Mouse (Mus musculus) embryo, embryonic 10.5 days (tissue): Measurements from ENCODE around the gene Map2k2.

ENCODE experiments used
- DNase-seq: peaks from one replicate; pipeline ENCODE4 v3.0.0-alpha.2; 2015; ENCODE audit warnings: low spot score

Map2k2 gene

DNA sequence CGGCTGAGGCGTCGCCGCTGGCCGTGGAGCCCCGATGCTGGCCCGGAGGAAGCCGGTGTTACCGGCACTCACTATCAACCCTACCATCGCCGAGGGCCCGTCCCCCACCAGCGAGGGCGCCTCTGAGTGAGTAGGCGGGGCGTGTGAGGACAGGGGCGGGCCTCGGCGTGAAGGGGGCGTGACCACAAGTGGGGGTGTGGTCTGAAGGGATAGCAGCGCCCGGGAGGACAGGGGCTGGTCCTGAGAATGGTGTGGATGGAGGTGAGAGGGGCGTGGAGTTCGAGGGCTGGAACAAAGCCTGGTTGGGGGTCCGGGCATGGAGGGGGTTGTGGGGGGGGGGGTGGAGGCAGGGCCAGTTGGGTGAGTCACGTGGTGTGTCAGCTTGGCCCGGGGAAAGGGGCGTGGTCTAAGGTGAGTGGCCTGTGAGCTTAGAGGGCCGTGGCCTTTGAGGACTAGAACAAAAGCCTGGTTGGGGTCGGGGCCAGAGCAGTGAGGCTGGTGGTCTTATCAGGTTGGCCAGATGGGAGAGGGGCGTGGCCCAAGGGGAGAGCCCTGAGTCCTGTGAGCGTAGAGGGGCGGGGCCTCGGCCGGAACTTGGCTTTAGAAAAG lies 502 bp downstream of the Map2k2 start:
- DNase-seq = peak; percentile 96

DNA sequence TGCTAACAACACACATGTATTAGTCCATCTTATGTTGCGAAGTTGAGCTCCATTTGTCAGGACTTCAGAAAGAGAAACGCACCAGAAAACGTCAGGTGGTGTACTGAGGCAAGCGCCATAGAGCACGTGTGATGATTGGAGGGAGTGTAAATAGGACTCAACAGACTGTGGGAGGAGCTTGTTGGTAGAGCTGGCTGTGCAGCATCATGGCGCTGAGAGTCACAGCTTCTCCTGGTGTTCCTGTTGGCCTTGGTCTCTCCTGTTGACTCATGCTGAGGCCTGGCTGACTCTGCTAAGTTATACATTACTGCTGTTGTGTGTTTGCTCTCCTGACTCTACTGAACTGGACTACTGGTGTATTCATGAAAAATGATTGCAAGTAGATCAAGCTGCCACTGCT lies 7.2 kb downstream of the Map2k2 start:
- no peak for DNase-seq

DNA sequence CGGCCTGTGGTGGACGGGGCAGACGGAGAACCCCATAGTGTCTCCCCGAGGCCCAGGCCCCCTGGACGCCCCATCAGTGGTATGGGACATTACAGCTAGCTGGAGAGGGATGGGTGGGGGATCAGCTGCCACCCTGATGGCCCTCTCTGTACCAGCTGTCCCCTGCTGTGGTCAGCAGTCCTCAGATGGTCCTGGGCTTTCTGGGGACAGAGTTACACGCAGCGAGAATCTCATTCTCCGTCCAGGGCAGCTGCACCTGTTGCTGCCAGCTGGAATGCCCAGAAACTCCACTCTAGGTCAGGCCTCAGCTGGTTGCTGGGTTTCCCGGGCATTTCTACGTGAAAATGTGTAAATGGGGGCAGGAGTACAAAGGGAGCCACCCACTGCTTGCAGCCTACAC lies 13.9 kb downstream of the Map2k2 start:
- no peak for DNase-seq

DNA sequence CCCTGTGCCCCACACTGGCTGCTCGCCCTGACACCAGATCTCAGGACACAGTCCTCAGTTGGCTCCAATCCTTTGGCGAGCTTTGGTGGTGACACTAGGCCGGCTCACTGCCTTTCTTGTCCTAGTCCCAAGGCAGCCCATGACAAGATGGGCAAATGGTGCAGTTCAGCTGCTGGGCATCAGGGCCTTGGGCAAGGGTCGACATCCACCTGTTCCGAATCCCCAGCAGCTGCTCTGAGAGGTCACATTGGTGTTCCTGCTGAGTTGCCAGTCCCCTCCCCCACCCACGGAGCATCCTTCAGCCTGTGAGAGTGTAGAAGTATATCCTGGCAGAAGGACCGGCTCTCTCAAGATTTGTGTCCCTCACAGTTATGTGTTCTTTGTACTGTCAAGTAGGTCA lies 14.9 kb downstream of the Map2k2 start:
- DNase-seq = no peak

DNA sequence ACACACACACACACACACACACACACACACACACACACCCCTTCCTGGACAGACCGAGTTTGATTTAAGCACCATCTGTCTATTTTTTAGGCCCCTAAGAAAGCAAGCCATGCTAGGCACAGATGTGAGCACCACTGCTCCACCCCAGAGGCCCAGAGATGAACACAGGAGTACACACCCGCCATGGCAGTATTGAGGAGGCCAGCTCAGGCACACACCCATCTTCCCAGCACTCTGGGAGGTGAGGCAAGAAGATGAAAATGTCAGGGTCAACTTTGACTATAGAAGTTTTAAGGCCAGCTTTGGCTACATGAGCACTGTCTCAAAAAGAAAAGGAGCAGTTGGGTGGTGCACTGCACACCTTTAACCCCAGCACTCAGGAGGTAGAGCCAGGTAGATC lies 17.2 kb downstream of the Map2k2 start:
- no peak for DNase-seq

DNA sequence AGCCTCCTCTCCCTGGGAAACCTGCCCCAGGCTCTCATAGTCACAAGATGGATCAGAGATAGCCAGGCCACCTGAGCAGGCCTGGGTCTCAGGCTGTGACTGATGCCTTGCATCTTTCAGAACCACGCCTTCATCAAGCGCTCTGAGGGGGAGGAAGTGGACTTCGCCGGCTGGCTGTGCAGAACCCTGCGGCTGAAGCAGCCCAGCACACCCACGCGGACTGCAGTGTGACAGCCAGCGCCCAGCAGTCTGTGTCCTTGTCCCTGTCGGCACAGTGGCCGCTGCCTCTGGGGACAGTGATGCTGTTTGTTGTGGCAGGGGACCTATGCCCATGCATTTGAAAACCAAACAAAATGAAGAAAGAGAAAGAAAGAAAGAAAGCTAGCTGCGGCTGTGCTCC lies 17.8 kb downstream of the Map2k2 start:
- no peak for DNase-seq

DNA sequence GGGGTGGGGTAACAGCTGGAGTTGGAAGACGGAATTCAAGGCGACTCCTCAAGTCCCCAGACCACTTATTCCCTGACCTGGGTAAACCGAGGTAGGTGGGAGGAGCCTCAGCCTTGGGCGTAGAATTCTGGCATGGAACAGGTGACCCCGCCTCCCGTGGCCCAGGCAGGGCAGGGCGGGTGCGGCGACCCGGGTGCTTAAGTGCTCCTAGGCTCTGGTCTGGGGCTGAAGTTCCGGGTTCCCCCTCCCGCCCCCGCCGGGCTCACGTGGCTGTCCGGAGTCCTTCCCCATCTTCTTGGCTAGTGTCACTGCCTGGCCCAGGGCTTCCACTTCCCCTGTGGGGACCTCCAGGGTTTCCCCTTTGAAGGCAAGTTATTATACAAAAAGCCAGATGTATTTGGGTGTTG lies 28.5 kb downstream of the Map2k2 start:
- no peak for DNase-seq

DNA sequence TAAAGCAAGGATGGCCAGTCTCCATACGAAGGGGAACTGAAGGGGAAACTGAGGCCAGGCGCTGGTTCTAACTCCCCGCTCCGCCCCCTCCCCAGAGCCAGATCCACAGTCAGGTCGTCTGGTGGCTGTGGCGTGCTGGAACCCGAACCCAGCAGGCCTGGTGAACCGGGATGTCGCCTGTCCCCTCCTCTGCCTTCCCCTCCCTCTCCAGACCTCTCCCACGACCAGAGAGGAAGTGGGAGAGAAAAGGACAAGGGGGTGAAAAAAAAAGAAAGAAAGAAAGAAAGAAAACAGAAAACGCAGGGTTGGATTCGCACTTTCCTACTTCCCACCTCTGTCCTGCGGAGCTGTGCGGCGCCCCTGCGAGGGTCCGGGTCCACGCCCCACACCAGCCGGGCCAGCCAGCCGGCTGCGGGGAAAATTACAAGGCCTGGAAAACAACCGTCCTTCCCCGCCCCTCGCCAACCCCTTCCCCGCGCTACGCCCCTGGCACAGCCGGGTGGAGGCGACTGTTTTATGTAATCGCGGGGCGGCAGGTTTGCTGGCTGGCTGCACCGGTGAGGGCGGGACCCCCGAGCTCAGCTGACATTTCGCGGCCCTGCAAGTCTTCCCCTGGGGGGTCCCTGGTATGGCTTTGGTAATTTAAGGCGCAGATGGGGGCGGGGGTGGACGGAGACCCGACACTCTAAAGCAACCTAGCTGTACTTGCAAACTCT lies 29.4 kb downstream of the Map2k2 start, which contains the start of gene Zbtb7a:
TSS of gene Zbtb7a (plus strand) at position 255 of the 716 bp plus-strand sequence.
- DNase-seq = peak; percentile 44

DNA sequence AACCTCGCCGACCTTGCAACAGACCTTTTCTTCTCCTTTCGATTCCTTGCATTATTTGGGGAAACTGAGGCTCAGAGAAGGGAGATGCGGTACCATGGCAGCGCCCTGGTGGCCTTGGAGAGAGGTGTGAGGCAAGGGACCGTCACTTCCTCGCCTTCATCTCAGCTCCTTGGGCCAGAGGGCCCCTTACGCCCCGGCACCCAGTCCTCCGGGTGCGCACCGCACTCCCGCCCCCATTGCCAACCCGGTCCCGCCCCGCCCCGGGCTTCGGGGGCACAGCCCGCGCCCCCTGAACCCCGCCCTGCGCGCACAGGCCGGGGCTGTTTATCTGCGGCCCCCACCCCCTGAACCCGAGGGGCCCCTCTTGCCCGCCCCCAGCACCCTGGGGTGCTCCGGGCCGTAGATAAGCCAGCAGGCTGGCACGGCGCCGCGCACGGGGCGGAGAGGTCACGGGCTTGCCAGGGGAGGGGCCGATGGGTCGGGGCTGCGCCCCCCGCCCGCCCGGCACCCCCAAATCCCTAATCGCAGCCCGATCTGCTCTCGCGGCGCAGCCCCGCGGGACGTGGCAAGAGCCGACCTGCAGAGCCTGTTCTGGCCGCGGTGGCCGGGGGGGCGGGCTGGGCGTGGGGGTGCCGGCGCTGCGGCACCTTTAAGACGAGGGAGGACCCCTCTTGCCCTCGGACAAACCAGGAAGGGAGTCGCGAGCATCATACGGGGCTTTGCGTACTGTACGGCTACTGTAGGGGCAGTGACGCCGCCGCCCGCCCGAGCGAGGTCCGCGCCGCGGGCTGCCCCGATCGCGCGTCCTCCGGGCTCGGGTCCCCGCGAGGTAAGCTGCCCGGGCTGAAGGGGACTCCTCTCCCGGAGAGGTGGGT lies 30.4 kb downstream of the Map2k2 start:
- peak; percentile 75 for DNase-seq

DNA sequence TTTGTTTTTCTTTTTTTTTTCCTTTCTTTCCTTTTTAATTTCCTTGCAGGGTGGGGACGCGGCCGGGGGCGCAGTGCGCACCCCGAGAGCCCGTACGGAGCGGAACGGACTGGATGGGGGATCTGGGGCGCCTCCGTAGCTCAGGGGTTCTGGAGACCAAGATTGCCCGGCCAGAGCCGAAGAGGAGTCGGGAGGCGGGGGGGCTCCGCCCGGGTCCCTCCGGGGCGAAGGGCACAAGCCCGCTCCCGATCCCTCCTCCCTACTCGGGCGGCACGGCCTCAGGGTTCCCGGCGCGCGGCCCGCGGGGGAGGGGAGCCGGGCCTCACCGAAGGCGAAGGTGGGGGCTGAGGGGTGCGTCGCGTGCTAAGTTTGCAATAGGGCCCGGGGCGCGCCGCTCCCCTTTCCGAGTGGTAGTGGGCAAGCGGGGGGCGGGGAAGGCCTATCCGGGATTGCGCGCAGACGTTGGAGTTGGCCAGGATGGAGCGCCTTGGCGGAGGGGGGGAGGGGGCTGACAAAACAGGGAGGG lies 31.1 kb downstream of the Map2k2 start:
- no peak for DNase-seq

DNA sequence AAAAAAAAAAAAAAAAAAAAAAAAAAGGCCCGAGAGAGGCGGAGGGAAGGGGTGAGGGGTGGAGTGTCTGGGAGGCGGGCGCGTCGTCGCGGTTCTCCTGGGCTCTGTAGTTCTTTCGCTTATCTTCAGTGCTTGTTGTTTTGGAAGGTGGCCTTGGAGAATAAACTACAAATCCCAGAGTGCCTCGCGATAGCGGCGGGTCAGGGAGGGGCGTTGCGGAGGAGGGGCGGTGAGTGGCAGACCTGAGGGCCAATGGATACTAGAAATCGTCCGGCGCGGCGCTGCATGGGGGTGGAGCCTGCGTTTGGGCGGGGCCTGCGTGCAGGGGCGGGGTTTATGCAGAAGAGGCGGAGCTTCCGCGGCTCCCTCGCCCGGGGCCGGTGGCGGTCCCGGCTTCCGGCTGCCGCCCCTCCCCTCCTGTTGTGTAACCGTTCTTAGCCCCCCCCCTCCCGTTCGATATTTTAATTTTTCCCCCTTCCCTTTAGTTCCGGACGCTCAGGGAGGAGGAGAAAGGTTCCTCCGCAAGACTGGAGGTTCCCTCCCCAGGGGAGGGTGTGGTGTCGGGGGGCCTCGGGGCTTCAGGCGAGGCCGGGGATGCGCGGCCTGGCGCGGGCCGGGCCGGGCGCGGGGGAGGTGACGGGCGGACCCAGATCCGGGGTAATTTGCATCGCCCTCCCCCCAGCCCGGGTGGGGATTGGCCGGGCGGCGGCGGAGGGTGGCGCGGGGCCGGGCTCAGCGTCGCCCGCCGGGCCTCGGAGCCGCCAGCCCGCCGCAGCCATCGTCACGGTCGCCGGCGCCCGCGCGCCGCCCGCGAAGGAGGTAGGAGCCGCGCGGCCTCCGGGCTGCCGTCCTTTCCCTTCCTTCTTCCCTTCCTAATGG lies 31.8 kb downstream of the Map2k2 start:
- peak; percentile 98 for DNase-seq

DNA sequence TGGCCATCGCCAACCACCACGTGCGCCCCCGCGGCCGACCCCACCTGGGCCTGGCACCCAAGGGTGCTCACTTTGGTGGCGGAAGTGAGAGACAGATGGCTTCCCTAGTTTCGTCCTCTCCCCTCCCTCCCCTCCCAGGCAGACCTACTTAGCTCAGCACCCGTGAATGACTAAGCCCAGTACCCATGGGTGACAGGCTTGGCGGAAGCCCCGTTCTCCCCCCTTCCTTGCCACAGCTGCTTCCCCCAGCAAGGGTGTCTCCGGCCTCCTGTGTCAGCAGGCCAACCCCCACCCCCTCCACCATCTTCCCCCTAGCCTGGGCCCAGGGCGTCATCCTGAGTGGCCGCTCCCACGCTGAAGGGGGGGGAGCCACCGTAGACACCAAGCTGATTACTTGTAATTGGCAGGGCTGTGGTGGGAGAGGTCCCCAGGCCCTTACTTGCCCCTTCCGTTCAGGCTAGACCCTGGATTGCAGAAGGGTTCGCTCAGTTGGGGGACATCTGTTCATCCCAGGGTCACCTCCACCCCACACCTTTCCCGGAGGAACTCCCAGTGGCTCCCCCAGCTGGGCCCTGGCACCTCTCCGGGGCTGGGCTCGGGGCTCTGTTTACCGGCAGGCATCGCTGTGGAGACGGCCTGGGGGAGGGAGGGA lies 32.5 kb downstream of the Map2k2 start:
- DNase-seq = peak; percentile 54

DNA sequence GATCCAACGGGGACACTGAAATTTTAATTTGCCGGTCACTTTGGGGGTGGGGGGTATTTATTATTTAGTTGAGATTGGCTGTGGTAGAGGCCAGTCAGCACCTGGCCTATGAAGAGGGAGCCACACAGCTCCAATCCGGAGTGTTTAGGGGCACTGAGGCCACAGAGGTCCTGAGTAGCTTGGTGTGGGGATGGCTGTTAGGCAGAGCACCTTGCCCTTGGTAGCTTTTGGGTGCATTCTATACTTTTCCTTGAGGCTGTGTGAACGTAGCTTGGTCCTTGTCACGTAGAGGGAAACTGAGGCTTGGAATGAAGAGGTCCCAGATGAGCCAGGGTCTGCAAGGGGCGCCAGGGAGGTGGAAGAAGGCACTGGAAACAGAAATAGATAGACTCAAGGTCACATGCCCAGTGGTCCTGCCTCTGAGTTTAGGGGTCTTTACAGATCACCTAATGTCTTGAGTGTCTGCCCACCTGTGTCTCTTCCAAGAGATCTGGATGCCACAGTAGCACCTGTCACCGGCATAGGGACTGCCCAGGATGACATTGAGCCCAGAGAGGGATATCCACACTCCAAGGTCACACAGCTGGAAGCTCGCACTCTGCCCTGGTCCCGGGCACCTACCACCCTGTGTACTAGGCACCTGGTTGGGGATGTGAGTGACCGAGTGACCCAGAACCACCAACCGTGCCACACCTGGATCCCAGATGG lies 33.3 kb downstream of the Map2k2 start:
- no peak for DNase-seq

DNA sequence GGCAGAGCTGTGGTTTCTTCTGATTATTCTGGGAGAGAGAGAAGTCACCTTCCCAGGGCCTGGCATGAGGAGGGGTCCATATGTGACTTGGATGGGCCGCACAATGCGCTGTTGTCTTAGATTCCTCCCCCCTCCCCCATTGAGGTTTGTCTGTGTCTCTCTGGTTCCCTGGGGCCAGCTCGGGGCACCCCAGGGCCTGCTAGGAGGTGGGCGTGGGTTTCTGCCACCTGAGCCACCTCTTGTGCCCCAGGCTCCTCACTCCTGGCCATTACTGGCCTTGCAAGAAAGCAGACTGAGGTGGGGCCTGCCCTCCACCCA lies 33.8 kb downstream of the Map2k2 start:
- DNase-seq = no peak

DNA sequence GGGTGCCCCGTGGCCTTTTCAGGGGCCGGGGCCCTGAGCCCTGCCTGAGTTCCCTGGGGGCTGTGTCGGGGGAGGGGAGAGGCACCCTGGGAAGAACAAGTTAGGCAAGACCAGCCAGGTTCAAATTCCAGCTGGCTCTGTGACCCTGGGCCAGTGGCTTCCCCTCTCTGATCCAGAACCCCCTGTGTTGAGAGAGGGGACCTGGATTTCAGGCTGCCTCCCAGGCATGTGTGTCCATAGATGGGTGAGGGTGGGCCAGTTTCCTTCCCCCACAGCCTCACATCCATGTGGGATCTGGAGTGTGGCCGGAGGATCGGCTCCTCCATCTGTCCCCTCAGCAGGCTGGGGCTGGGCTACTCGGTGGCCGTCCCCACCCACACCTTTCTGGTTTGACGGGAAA lies 34.3 kb downstream of the Map2k2 start:
- no peak for DNase-seq

DNA sequence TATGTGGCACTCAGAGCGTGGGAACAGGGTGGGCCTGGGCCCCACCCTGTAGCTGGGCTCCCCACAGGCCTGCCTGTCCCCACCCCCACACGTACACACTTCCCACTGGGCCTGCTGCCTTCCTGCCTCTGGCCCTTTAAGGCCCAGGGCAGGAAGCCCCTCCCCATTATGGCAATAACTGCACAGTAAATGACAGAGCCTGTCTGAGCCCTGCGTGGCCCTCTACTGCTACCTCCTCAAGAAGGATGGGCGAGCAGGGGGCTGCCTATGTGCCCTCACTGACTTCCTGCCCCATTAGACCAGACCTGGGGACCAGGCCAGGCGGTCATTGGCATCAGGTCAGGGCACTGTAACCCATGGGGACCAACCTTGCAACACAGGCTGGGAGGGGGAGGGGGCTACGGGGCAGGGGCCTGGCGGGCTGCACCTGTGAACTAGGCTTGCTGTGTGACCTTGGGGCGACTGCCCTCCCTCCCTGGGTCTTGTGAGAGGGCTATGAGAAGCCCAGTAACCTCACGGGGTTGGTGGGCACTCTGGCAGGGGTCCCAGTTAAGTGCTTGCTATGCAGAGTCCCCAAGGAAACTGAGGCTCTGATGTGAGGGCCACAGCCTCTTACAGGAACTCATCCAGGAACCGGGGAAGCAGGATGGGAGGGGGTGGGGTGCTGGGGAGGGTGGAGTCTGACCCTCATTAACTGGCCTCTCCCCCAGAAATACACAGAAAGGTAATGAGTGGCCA lies 35.2 kb downstream of the Map2k2 start:
- DNase-seq = no peak

DNA sequence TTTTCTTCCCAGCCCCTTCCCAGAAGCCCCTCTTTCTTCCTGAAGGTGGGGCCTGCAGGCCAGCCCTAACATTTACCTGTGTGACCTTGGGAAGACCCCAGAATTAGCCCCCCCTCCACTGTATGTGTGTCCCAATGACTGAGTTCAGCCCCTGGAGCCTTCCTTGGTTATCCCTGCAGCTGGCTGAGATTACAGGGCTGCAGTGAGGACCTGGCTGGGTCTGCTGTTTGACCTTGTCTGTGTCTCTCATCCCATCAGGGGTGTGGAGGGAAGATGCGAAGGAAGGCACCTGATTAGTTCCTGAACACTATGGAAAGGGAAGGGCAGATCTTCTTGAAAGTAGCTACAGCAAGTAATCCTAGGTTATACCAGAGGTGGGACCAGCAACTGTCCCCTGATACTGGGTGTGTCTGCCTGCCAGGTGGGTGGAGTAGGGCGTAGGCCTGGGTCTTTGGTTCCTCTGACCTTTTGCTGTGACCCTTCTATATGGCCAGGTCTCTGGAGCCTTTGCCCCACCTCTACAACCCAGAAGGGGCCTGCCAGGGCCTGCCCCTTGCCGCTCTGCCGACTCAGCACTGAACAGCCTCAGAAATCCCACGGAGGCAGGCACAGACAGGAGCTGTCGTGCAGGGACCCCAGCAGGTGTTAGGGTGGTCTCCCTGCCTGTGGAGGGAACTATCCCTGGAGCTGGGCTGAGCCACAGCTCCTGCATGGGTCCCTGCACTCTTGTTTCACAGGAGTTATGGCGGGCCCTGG lies 35.9 kb downstream of the Map2k2 start:
- no peak for DNase-seq

DNA sequence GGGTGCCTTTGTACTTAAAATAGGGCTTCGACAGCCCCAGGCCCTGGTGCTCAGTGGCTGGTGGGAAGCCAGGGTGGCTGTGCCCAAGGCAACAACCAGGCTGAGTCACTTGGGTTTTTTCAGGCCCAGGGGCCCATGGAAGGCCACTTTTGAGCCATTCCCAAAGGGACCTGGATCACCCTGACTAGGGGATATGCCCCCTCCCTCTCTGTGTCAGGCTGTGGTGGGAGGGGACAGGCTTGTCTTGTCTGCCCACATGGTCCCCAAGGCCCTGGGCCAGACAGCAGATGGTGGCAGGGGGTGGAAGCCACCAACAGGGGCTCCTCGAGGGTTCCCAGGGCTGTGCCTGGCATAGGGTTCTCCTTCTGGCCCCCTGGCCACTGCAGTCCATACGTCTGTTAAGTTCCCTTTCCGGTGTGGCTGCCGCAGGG lies 36.9 kb downstream of the Map2k2 start:
- DNase-seq = no peak

DNA sequence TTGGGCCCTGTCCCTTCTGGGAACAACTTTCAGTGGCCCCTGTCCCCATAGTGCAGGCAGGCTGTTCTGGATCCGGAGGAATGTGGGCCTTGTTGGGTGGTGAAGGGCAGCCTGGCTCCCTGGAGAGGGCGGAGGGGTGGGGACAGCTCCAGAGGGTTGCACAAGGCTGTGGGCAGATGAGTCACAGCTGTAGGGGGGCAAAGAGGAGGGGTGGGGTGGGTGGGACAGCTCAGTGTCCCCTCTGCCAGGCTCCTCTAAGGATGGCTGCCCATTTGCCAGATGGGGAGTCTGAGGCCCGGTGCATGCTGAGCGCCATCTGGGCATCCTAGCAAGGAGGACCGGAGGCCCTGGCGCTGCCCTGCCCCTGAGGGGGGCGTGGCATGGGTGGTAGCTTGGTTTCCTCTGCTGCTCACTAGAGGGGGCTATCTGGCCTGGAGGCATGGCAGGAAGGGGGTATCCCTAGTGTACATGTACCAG lies 37.5 kb downstream of the Map2k2 start:
- no peak for DNase-seq
